Mouse (Mus musculus): ENCODE measurements around the gene Rbfox1. TPM values are rescaled to one million over a fixed set of nuclear protein-coding genes. Genes with fewer than 3 reads are reported as not detected.

Gene Rbfox1
- total and polyA plus RNA-seq, 3 experiments: 31.6 to 58.1 (median 52.9) TPM

DNA sequence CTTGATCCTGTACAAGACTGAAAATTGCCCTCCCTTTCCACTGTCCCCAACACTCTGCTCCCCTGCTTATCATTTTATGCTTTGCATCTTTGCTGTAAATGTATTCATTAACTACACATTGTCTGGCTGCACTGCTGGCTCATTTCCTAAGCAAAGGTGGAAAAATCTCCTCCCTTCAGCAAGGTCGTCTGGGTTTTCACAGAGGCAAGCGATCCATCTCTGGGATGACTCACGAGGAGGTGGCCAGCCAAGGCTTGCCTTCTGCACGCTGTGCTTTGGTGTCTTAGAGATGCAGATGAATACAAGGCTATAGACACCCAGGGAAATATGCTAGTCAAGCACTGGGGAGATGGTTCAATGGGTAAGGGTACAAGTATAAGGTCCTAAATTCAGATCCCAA lies 264.2 kb downstream of the Rbfox1 start:
- Histone ChIP-seq H3K9ac (ENCODE audit: low read depth, low read length) (no peak overlapping the region), H3K27me3 (ENCODE audit: control insufficient read depth, insufficient read depth, low read length) (no peaks in the 10 kb centered on the region), H3K4me1 (ENCODE audit: control insufficient read depth, insufficient read depth, low read length) (no peaks in the 10 kb centered on the region), H3K79me2 (replicated peaks; ENCODE audit: control insufficient read depth, insufficient read depth, low read length) (no peaks in the 10 kb centered on the region), H3K4me3 (no peak overlapping the region), H3K27ac (no peak overlapping the region), H3K36me3 (ENCODE audit: control insufficient read depth, insufficient read depth, low read length) (no peaks in the 10 kb centered on the region)
- WGBS: 63% methylated on average over 4 of the region's 4 CpGs
- intact Hi-C loops (cut with DNase I): no loop called here
- TF ChIP-seq CTCF (IDR thresholded peaks at IDR 0.05) (no peak), POLR2A (IDR thresholded peaks at IDR 0.05; ENCODE audit: insufficient read depth, low read depth, low read length) (no peak), EP300 (IDR thresholded peaks at IDR 0.05; ENCODE audit: insufficient read depth, low read depth, low read length) (no peak)
- no peak for DNase-seq

DNA sequence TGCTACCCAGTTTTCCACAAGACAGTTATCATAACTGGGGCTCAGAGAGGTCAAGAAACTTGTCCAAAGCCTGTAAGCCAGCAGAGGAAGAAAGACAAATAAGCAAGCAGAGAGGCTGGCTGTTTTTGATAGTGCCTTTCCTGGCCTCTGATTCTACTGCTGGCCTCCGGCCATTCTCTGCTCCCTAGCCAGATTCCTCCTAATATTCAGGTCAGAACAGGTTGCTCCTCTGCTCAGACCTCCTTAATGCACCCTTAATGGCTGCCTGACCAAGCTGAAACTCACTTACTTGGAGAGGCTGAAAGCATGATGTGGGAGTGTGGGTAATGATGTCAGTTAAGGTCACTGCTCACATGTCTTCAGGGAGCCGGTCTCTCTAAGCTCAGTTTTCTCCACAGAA lies 270.4 kb downstream of the Rbfox1 start:
- WGBS: 68% methylated on average over 2 of the region's 2 CpGs
- intact Hi-C loops (cut with DNase I): no loop called here
- TF ChIP-seq EP300 (IDR thresholded peaks at IDR 0.05; ENCODE audit: insufficient read depth, low read depth, low read length): no peak

DNA sequence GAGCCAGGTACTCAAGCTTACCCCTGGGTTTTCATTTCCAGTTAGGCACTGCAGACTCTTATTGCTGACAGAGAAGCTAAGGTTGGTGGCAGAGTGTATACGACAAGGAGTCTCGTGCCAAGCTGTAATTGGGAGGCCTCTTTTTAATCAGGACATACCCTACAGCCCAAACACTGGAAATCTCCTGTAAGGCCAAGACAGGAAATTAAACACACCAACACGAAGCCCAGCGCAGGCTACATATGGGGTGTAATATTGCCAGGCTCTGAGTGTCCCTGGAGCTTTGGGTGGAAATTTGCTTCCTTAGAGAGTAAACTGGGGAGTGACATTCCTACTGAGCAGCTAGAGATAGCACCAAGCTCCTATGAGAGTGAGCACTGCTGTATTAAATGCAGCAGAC lies 279.3 kb downstream of the Rbfox1 start:
- intact Hi-C loops (cut with DNase I): no loop called here
- Histone ChIP-seq H3K4me1 (ENCODE audit: control insufficient read depth, insufficient read depth, low read length) (no peaks in the 10 kb centered on the region), H3K36me3 (ENCODE audit: control insufficient read depth, insufficient read depth, low read length) (no peaks in the 10 kb centered on the region), H3K27ac (no peak overlapping the region), H3K79me2 (replicated peaks; ENCODE audit: control insufficient read depth, insufficient read depth, low read length) (no peaks in the 10 kb centered on the region), H3K27me3 (ENCODE audit: control insufficient read depth, insufficient read depth, low read length) (no peaks in the 10 kb centered on the region), H3K9ac (ENCODE audit: low read depth, low read length) (no peak overlapping the region), H3K4me3 (no peak overlapping the region)
- TF ChIP-seq POLR2A (IDR thresholded peaks at IDR 0.05; ENCODE audit: insufficient read depth, low read depth, low read length) (no peak), EP300 (IDR thresholded peaks at IDR 0.05; ENCODE audit: insufficient read depth, low read depth, low read length) (no peak), CTCF (IDR thresholded peaks at IDR 0.05) (no peak)
- 71% methylated on average over 4 of the region's 4 CpGs for WGBS
- DNase-seq: no peak

More for the DNA sequence above, 270.4 kb downstream of the Rbfox1 start:
- Histone ChIP-seq H3K36me3 (ENCODE audit: control insufficient read depth, insufficient read depth, low read length) (no peaks in the 10 kb centered on the region), H3K4me3 (no peak overlapping the region), H3K4me1 (ENCODE audit: control insufficient read depth, insufficient read depth, low read length) (no peaks in the 10 kb centered on the region), H3K27ac (no peak overlapping the region), H3K27me3 (ENCODE audit: control insufficient read depth, insufficient read depth, low read length) (no peaks in the 10 kb centered on the region), H3K79me2 (replicated peaks; ENCODE audit: control insufficient read depth, insufficient read depth, low read length) (no peaks in the 10 kb centered on the region), H3K9ac (ENCODE audit: low read depth, low read length) (no peak overlapping the region)
- DNase-seq: no peak

DNA sequence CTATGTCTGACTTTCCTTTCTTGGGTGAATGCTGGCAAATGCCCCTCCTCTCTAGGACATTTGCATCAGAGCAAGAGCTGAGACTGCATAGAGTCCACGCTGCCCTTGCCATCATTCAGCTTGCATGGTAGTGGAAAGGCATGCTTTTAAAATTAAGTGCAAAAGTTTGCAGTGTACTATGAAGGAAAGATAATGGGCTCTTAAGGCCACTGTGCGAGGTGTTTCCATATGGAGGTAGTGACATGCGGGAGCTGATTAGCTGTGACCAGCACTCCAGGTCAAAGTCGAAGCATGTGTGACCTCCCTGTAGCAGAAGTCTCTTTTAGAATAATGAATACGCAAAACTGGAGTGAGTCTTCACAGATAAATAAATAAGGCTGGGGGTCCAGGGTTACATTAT lies 284.2 kb downstream of the Rbfox1 start:
- 55% methylated on average over 5 of the region's 5 CpGs for WGBS

DNA sequence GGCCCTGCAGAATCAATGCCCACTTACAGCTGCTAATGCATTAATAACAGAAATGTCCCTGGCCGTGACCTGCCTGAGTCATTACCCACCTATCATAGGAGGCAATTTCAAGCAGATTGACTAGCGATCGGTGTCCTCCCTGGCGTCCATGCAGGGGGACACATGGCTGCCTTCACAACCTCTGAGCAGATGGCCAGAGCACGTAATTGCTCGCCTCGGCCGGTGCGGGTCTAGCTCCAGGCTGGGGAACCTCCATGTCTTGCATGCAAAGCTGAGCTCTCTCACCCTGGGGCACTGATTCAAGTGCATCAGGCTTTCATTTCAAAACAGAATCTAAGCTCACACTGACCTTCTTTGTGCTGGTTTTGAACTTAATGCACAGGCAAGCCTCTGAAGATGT lies 295.7 kb downstream of the Rbfox1 start:
- no peak for DNase-seq
- H3K79me2 ChIP-seq (replicated peaks; ENCODE audit: control insufficient read depth, insufficient read depth, low read length): no peaks in the 10 kb centered on the region
- no peak overlapping the region for H3K9ac ChIP-seq (ENCODE audit: low read depth, low read length)
- 88% methylated on average over 9 of the region's 9 CpGs for WGBS
- intact Hi-C loops (cut with DNase I): no loop called here
- H3K27me3 ChIP-seq (ENCODE audit: control insufficient read depth, insufficient read depth, low read length): no peaks in the 10 kb centered on the region
- no peaks in the 10 kb centered on the region for H3K36me3 ChIP-seq (ENCODE audit: control insufficient read depth, insufficient read depth, low read length)
- H3K27ac ChIP-seq: no peak overlapping the region
- TF ChIP-seq POLR2A (IDR thresholded peaks at IDR 0.05; ENCODE audit: insufficient read depth, low read depth, low read length) (no peak), CTCF (IDR thresholded peaks at IDR 0.05) (no peak), EP300 (IDR thresholded peaks at IDR 0.05; ENCODE audit: insufficient read depth, low read depth, low read length) (no peak)
- no peak overlapping the region for H3K4me3 ChIP-seq
- H3K4me1 ChIP-seq (ENCODE audit: control insufficient read depth, insufficient read depth, low read length): no peaks in the 10 kb centered on the region

More for the DNA sequence above, 284.2 kb downstream of the Rbfox1 start:
- H3K27me3 ChIP-seq (ENCODE audit: control insufficient read depth, insufficient read depth, low read length): no peaks in the 10 kb centered on the region
- no peaks in the 10 kb centered on the region for H3K36me3 ChIP-seq (ENCODE audit: control insufficient read depth, insufficient read depth, low read length)
- intact Hi-C loops (cut with DNase I): no loop called here
- TF ChIP-seq CTCF (IDR thresholded peaks at IDR 0.05) (no peak), POLR2A (IDR thresholded peaks at IDR 0.05; ENCODE audit: insufficient read depth, low read depth, low read length) (no peak), EP300 (IDR thresholded peaks at IDR 0.05; ENCODE audit: insufficient read depth, low read depth, low read length) (no peak)
- no peak overlapping the region for H3K9ac ChIP-seq (ENCODE audit: low read depth, low read length)
- DNase-seq: no peak
- H3K27ac ChIP-seq: no peak overlapping the region
- no peak overlapping the region for H3K4me3 ChIP-seq
- no peaks in the 10 kb centered on the region for H3K79me2 ChIP-seq (replicated peaks; ENCODE audit: control insufficient read depth, insufficient read depth, low read length)
- H3K4me1 ChIP-seq (ENCODE audit: control insufficient read depth, insufficient read depth, low read length): no peaks in the 10 kb centered on the region

DNA sequence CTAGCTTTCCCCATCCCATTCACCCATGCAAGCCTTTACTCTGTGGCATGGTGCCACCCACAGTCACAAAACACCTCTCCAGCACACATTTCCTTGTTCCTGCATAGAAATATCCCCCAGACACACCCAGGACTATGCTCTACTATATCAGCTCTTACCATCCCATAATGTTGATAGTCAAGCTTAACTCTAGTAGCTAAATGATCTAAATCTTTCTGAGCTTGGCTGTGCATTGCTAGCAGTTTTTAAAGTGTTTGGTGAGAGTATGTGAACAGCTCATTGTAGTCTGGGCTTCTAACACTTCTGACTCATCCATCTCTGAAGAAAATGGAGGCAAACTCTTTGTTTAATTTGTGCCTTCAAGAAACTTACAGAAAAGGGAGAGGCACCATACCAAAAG lies 297.2 kb downstream of the Rbfox1 start:
- no peak for DNase-seq
- intact Hi-C loops (cut with DNase I): no loop called here
- no peaks in the 10 kb centered on the region for H3K4me1 ChIP-seq (ENCODE audit: control insufficient read depth, insufficient read depth, low read length)
- H3K27me3 ChIP-seq (ENCODE audit: control insufficient read depth, insufficient read depth, low read length): no peaks in the 10 kb centered on the region
- no peak overlapping the region for H3K27ac ChIP-seq
- TF ChIP-seq POLR2A (IDR thresholded peaks at IDR 0.05; ENCODE audit: insufficient read depth, low read depth, low read length) (no peak), EP300 (IDR thresholded peaks at IDR 0.05; ENCODE audit: insufficient read depth, low read depth, low read length) (no peak), CTCF (IDR thresholded peaks at IDR 0.05) (no peak)
- H3K36me3 ChIP-seq (ENCODE audit: control insufficient read depth, insufficient read depth, low read length): no peaks in the 10 kb centered on the region
- H3K79me2 ChIP-seq (replicated peaks; ENCODE audit: control insufficient read depth, insufficient read depth, low read length): no peaks in the 10 kb centered on the region
- H3K9ac ChIP-seq (ENCODE audit: low read depth, low read length): no peak overlapping the region
- H3K4me3 ChIP-seq: no peak overlapping the region
